Mouse (Mus musculus) heart, embryonic 11.5 days (tissue): Measurements from ENCODE around the gene Dph1. TPM values are rescaled to one million over a fixed set of nuclear protein-coding genes. Genes with fewer than 3 reads are reported as not detected.
"Not testable (repeated sequence)": the region's sequence is repeated elsewhere in the genome, so short reads cannot be mapped to it uniquely, and the experiment has no call there.

ENCODE experiments used
- ATAC-seq: fragments of 200-750 bp; cut with Nextera tagmentation; replicated peaks from 2 replicates; pipeline ENCODE4 v1.8.0; 2017; ENCODE audit warnings: moderate library complexity; ENCODE audit not compliant: insufficient number of reproducible peaks, low FRiP score, low TSS enrichment
- H3K27ac ChIP-seq: fragments of 300-500 bp; sonication (generic); 2 replicates; pipeline ENCODE4 v1.5.1; 2014; ENCODE audit warnings: mild to moderate bottlenecking, low read depth, low read length
- H3K27me3 ChIP-seq: fragments of 300-500 bp; sonication (generic); 2 replicates; pipeline ENCODE4 v1.6.1; 2014; ENCODE audit warnings: mild to moderate bottlenecking, low read length, mixed read lengths; ENCODE audit not compliant: control insufficient read depth, insufficient read depth
- H3K36me3 ChIP-seq: fragments of 300-500 bp; sonication (generic); 2 replicates; pipeline ENCODE4 v1.6.1; 2014; ENCODE audit warnings: mild to moderate bottlenecking, low read length, moderate library complexity, mixed read lengths; ENCODE audit not compliant: control insufficient read depth, insufficient read depth
- H3K4me1 ChIP-seq: fragments of 300-500 bp; sonication (generic); 2 replicates; pipeline ENCODE4 v1.6.1; 2014; ENCODE audit warnings: low read length; ENCODE audit not compliant: control insufficient read depth, insufficient read depth
- H3K4me2 ChIP-seq: fragments of 300-500 bp; sonication (generic); 2 replicates; pipeline ENCODE4 v1.6.1; 2014; ENCODE audit warnings: mild to moderate bottlenecking, moderate library complexity
- H3K4me3 ChIP-seq: fragments of 300-500 bp; sonication (generic); 2 replicates; pipeline ENCODE4 v1.5.1; 2014; ENCODE audit warnings: low read depth, low read length
- H3K9ac ChIP-seq: fragments of 300-500 bp; sonication (generic); 2 replicates; pipeline ENCODE4 v1.6.1; 2014; ENCODE audit warnings: mild to moderate bottlenecking, low read depth, low read length, moderate library complexity
- H3K9me3 ChIP-seq: fragments of 300-500 bp; sonication (generic); replicated peaks from 2 replicates; pipeline ENCODE4 v1.6.1; 2016; ENCODE audit warnings: low read length; ENCODE audit not compliant: control insufficient read depth
- WGBS: fragments of 180-500 bp; shearing (Covaris S2); extraction: QIAGEN DNeasy Blood & Tissue Kit; methylation state at CpG from one replicate; pipeline ENCODE4 v1.1.7; 2014; ENCODE audit not compliant: insufficient replicate concordance; 5-methylcytosine and 5-hydroxymethylcytosine counted together
- polyA plus RNA-seq: library from polyadenylated mRNA; unstranded; fragments of >200 nt; fragmentation: Nextera tagmentation; extraction: Ambion mirVana; gene quantifications from 2 replicates; pipeline ENCODE4 v1.2.1, GENCODE M21; 2014

The Dph1 gene
- polyA plus RNA-seq, 1 experiment from 2014 or later, result 16.5 TPM

GRCm38 (mm10) chr11:75190371-75190724, 693 bp downstream of the Dph1 start:
- Histone ChIP-seq H3K9me3 (no peaks in the 10 kb centered on the region), H3K36me3 (no peaks in the 10 kb centered on the region), H3K9ac (peak overlapping the region; percentile 82), H3K27me3 (peaks cover 32% of the 10 kb centered on the region), H3K4me2 (peak overlapping the region; percentile 87), H3K4me3 (peak overlapping the region; percentile 87), H3K27ac (peak overlapping the region; percentile 41; the same call in 1 of the 2 replicates), H3K4me1 (peaks cover 34% of the 10 kb centered on the region)
- under 1% methylated on average over 24 of the region's 24 CpGs for WGBS
- peak; percentile 71 for ATAC-seq

DNA sequence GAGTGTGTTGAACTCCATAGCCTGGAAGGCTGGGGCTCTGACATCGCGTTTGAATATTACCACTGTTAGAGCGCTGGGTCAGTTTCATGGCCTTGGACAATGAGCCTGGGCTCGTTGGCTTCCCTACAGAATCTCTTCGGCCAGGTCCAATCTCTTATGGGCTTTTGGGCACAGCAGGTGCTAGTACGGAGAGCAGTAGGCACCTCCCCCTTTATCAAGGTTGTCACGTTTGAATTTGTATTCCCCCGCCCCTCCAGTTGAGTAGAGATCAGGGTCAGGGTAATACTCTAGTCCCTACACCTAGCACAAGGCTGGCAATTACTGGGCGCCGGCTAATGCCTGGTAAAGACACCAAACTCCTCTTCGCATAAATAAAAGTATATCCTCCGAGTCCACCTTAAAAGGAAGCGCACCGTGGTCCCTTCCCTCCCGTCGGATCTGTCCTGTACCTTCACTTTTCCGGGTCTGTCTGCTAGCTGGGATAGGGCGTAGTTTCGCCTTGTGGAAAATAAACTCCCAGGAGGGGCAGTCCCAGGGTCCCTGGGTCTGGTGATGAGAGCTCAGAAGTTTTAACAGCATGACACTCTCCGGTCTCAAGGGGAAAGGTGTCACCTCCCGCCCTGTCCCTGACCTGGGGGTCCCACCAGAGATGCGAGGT, 1.2 kb downstream of the Dph1 start:
- peak; percentile 24 for ATAC-seq
- Histone ChIP-seq H3K36me3 (no peaks in the 10 kb centered on the region), H3K4me3 (peak overlapping the region; percentile 87), H3K4me1 (peaks cover 29% of the 10 kb centered on the region), H3K9me3 (no peaks in the 10 kb centered on the region), H3K4me2 (peak overlapping the region; percentile 87), H3K27ac (no peak overlapping the region), H3K27me3 (peaks cover 27% of the 10 kb centered on the region), H3K9ac (peak overlapping the region; percentile 82)
- under 1% methylated on average over 22 of the region's 22 CpGs for WGBS

DNA sequence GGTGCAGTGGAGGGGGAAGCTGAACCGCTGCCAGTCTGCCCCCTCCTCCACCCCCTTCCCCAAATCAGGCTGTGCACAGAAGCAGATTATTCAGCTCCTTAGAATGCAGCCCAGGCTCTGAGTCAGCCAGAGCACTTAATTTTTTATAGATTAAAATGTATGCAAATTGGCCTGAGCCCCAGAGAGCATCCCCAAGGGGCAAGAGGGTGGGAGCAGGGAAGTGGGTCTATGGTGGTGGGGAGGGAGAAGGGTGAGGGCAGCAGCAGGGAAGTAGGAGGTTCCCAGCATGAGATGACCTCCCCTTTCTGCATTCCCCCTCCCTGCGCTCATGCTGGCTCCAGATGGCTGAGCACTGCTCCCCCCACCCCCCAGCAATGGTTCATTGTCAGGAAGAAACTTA, 6.1 kb downstream of the Dph1 start:
- 60% methylated on average over 2 of the region's 2 CpGs for WGBS
- Histone ChIP-seq H3K4me1 (peaks cover 7% of the 10 kb centered on the region; the same call in 1 of the 2 replicates), H3K9me3 (no peaks in the 10 kb centered on the region), H3K27ac (no peak overlapping the region), H3K36me3 (0 out of 2 replicates have a peak, but pooled peaks cover 2% of the 10 kb centered on the region), H3K4me3 (no peak overlapping the region), H3K4me2 (no peak overlapping the region), H3K9ac (no peak overlapping the region), H3K27me3 (no peaks in the 10 kb centered on the region)
- no peak for ATAC-seq

- ATAC-seq, result no peak
- Histone ChIP-seq H3K4me1 (peaks cover 6% of the 10 kb centered on the region; the same call in 1 of the 2 replicates), H3K27me3 (no peaks in the 10 kb centered on the region), H3K9ac (no peak overlapping the region), H3K4me3 (no peak overlapping the region), H3K4me2 (no peak overlapping the region), H3K27ac (no peak overlapping the region), H3K36me3 (0 out of 2 replicates have a peak, but pooled peaks cover 2% of the 10 kb centered on the region), H3K9me3 (no peaks in the 10 kb centered on the region)
- 90% methylated on average over 5 of the region's 5 CpGs for WGBS
Observed at GRCm38 (mm10) chr11:75184573-75184972, 6.5 kb downstream of the Dph1 start.

DNA sequence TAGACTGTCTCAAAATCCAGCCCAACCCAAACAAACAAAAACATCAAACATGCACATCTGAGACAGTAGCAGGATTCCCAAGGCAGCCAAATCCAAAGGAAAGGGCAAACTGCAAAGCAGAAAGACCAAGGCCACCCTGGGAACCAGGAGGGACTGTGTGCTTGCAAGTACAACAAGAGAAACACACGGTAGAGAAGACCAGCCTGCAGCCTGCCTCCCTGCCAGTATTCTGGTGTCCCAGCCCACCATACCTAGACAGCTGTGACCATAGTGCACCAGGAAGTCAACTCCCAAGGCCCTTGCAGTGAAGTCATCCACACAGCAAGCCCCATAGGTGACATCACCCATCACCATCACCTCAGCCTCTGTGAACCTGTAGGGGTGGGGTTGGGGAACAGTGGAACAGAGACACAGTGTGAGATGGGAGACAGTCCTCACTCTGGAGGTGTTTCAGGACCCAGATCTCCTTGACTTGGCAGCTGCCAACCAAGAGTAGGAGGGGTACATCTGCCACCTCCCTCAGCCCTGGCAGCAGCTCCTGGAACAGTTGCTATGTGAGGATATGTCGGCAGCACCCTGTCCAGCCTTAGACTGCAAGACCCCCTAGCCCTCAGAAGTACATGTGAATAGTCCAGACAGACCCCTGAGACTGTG, 7.0 kb downstream of the Dph1 start:
- Histone ChIP-seq H3K9ac (no peak overlapping the region), H3K27ac (no peak overlapping the region), H3K4me3 (no peak overlapping the region), H3K27me3 (no peaks in the 10 kb centered on the region), H3K9me3 (no peaks in the 10 kb centered on the region), H3K36me3 (0 out of 2 replicates have a peak, but pooled peaks cover 2% of the 10 kb centered on the region), H3K4me2 (no peak overlapping the region), H3K4me1 (peaks cover 3% of the 10 kb centered on the region; the same call in 1 of the 2 replicates)
- 85% methylated on average over 2 of the region's 2 CpGs for WGBS
- ATAC-seq, result no peak

GRCm38 (mm10) chr11:75178672-75179208, 12.3 kb downstream of the Dph1 start, which contains the start of gene Ovca2:
Ovca2 (minus strand) TSS chr11:75178835.
- Histone ChIP-seq H3K27ac (peak within 1 kb of the TSS; percentile 79), H3K36me3 (peaks cover 2% of the 10 kb centered on the region; the same call in 1 of the 2 replicates), H3K4me2 (peak within 1 kb of the TSS; percentile 86), H3K27me3 (peaks cover 4% of the 10 kb centered on the region), H3K9me3 (no peaks in the 10 kb centered on the region), H3K4me3 (peak within 1 kb of the TSS; percentile 75), H3K9ac (peak within 1 kb of the TSS; percentile 83), H3K4me1 (peaks cover 11% of the 10 kb centered on the region)
- ATAC-seq, result peak; percentile 85
- WGBS, result under 1% methylated on average over 33 of the region's 33 CpGs

- no peak for ATAC-seq
- Histone ChIP-seq H3K9me3 (no peaks in the 10 kb centered on the region), H3K27me3 (peaks cover 11% of the 10 kb centered on the region), H3K4me1 (peaks cover 17% of the 10 kb centered on the region), H3K9ac (peak overlapping the region; percentile 83), H3K4me3 (peak overlapping the region; percentile 75), H3K27ac (peak overlapping the region; percentile 79), H3K36me3 (no peaks in the 10 kb centered on the region; the same call in 1 of the 2 replicates), H3K4me2 (peak overlapping the region; percentile 86)
- 50% methylated on average over 12 of the region's 12 CpGs for WGBS
Observed at GRCm38 (mm10) chr11:75178011-75178410, 13.0 kb downstream of the Dph1 start.

GRCm38 (mm10) chr11:75174574-75174973, 16.5 kb downstream of the Dph1 start:
- not testable (repeated sequence) for H3K27ac ChIP-seq, H3K9me3 ChIP-seq, H3K9ac ChIP-seq, ATAC-seq, H3K4me2 ChIP-seq, H3K36me3 ChIP-seq, H3K4me3 ChIP-seq
- peaks cover 45% of the 10 kb centered on the region for H3K27me3 ChIP-seq
- WGBS, result 65% methylated on average over 6 of the region's 6 CpGs
- H3K4me1 ChIP-seq, result peaks cover 47% of the 10 kb centered on the region
